Mouse (Mus musculus) cerebellum, adult 11-12 months (tissue): ENCODE results near the gene Mst1.

Experiments used
- DNase-seq: peaks from one replicate; pipeline ENCODE4 v3.0.0; 2022

Gene Mst1

GRCm38 (mm10) chr9:108057262-108057562, 23.0 kb upstream of the Mst1 start:
- peak; percentile 14 for DNase-seq

- DNase-seq, result peak; percentile 32
Observed at GRCm38 (mm10) chr9:108058291-108058690, 21.9 kb upstream of the Mst1 start.

- peak; percentile 38 for DNase-seq
Observed at GRCm38 (mm10) chr9:108062142-108062541, 18.1 kb upstream of the Mst1 start.

- peak; percentile 49 for DNase-seq
Observed at GRCm38 (mm10) chr9:108063361-108063760, 16.9 kb upstream of the Mst1 start.

- DNase-seq, result peak; percentile 88
Observed at GRCm38 (mm10) chr9:108065491-108066011, 14.7 kb upstream of the Mst1 start.

- DNase-seq, result peak; percentile 64
Observed at GRCm38 (mm10) chr9:108067199-108067598, 13.0 kb upstream of the Mst1 start.

GRCm38 (mm10) chr9:108067900-108068299, 12.3 kb upstream of the Mst1 start:
- DNase-seq, result peak; percentile 88

GRCm38 (mm10) chr9:108069007-108069406, 11.2 kb upstream of the Mst1 start:
- peak; percentile 61 for DNase-seq

- peak; percentile 60 for DNase-seq
Observed at GRCm38 (mm10) chr9:108069529-108069928, 10.7 kb upstream of the Mst1 start.

GRCm38 (mm10) chr9:108071801-108072200, 8.4 kb upstream of the Mst1 start:
- no peak for DNase-seq

GRCm38 (mm10) chr9:108072481-108072924, 7.7 kb upstream of the Mst1 start:
- DNase-seq, result peak; percentile 77

GRCm38 (mm10) chr9:108073141-108073930, 6.9 kb upstream of the Mst1 start:
- DNase-seq, result peak; percentile 96

GRCm38 (mm10) chr9:108082549-108082948, 2.3 kb downstream of the Mst1 start:
- DNase-seq, result peak; percentile 66

- no peak for DNase-seq
Observed at GRCm38 (mm10) chr9:108082988-108083431, 2.8 kb downstream of the Mst1 start, which contains the start of gene Rnf123. Gene Rnf123 (minus strand): TSS chr9:108083346.

- no peak for DNase-seq
Observed at GRCm38 (mm10) chr9:108083561-108083960, 3.3 kb downstream of the Mst1 start.

- no peak for DNase-seq
Observed at GRCm38 (mm10) chr9:108085261-108085660, 5.0 kb downstream of the Mst1 start.

- DNase-seq, result no peak
Observed at GRCm38 (mm10) chr9:108090611-108091120, 10.4 kb downstream of the Mst1 start.

- DNase-seq, result peak; percentile 64
Observed at GRCm38 (mm10) chr9:108093586-108093985, 13.3 kb downstream of the Mst1 start.

- peak; percentile 95 for DNase-seq
Observed at GRCm38 (mm10) chr9:108094184-108094941, 14.1 kb downstream of the Mst1 start, which contains the start of gene Apeh. Gene Apeh (minus strand): TSS chr9:108094606.

- DNase-seq, result peak; percentile 64
Observed at GRCm38 (mm10) chr9:108094998-108095411, 14.8 kb downstream of the Mst1 start.

- DNase-seq, result peak; percentile 72
Observed at GRCm38 (mm10) chr9:108095518-108095917, 15.3 kb downstream of the Mst1 start.

- DNase-seq, result no peak
Observed at GRCm38 (mm10) chr9:108095949-108096712, 15.9 kb downstream of the Mst1 start.

GRCm38 (mm10) chr9:108099619-108100018, 19.4 kb downstream of the Mst1 start:
- peak; percentile 70 for DNase-seq
